Mouse (Mus musculus): ENCODE results near the gene Grm8. TPM values are rescaled to one million over a fixed set of nuclear protein-coding genes. Genes with fewer than 3 reads are reported as not detected.

Grm8 gene
- polyA plus RNA-seq, 1 experiment from 2014 or later, result 3.7 TPM

DNA sequence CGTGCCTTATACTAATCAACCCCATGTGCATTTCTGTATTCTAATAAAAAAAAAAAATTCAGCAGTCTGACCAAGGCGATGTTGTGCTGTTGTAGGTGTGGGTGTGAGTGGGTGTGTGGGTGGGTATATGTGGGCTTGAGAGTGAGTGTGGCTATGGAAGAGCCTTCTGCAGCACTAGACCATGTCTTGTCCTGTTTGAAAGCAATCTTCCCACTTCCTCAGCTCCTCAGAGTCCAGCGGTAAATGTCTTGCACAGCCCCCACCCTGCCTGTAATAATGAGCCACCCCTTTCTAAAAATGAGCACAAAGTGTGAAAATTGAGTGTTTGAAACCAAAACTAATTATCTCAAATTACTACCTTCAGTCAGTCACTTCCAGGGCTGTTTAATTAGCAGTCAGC is 152.4 kb downstream of the Grm8 start:
- ATAC-seq, result no peak
- WGBS, result 91% methylated on average over 3 of the region's 3 CpGs

DNA sequence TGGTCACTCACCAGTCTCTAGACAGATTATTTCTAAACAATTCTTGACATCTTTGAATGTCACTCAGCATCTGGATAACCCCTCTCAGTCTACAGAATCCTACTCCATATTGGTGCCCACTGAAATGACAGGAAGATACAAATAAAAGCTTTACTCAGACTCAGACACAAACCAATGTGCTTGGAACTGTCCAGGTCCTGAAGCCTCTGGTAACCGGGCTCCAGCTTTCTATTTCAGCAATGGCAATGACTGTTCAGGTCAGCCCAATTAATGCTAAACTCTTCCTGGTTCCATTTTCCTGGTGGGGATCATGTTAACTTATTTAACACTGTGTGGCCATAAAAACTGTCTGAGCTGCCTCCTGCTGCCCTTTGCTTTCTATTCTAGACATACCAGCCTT is 153.0 kb downstream of the Grm8 start:
- H3K4me1 ChIP-seq (ENCODE audit: control insufficient read depth, insufficient read depth, low read length), result no peaks in the 10 kb centered on the region
- no peak overlapping the region for H3K4me2 ChIP-seq (ENCODE audit: low read depth, low read length)
- no peaks in the 10 kb centered on the region for H3K36me3 ChIP-seq (ENCODE audit: control insufficient read depth, insufficient read depth, low read length)
- H3K9me3 ChIP-seq (ENCODE audit: control insufficient read depth, low read length), result no peaks in the 10 kb centered on the region
- no peak overlapping the region for H3K9ac ChIP-seq (ENCODE audit: low read depth, low read length)
- no peaks in the 10 kb centered on the region for H3K27me3 ChIP-seq (replicated peaks; ENCODE audit: control insufficient read depth, insufficient read depth, low read length)
- no peak overlapping the region for H3K27ac ChIP-seq (ENCODE audit: low read length)
- no peak overlapping the region for H3K4me3 ChIP-seq (ENCODE audit: low read length)
- 31% methylated on average over 1 of the region's 1 CpGs for WGBS
- ATAC-seq, result no peak

More for the DNA sequence above, 152.4 kb downstream of the Grm8 start:
- no peaks in the 10 kb centered on the region for H3K4me1 ChIP-seq (ENCODE audit: control insufficient read depth, insufficient read depth, low read length)
- no peak overlapping the region for H3K9ac ChIP-seq (ENCODE audit: low read depth, low read length)
- no peaks in the 10 kb centered on the region for H3K9me3 ChIP-seq (ENCODE audit: control insufficient read depth, low read length)
- no peaks in the 10 kb centered on the region for H3K36me3 ChIP-seq (ENCODE audit: control insufficient read depth, insufficient read depth, low read length)
- no peak overlapping the region for H3K27ac ChIP-seq (ENCODE audit: low read length)
- no peaks in the 10 kb centered on the region for H3K27me3 ChIP-seq (replicated peaks; ENCODE audit: control insufficient read depth, insufficient read depth, low read length)
- H3K4me3 ChIP-seq (ENCODE audit: low read length), result no peak overlapping the region
- no peak overlapping the region for H3K4me2 ChIP-seq (ENCODE audit: low read depth, low read length)

DNA sequence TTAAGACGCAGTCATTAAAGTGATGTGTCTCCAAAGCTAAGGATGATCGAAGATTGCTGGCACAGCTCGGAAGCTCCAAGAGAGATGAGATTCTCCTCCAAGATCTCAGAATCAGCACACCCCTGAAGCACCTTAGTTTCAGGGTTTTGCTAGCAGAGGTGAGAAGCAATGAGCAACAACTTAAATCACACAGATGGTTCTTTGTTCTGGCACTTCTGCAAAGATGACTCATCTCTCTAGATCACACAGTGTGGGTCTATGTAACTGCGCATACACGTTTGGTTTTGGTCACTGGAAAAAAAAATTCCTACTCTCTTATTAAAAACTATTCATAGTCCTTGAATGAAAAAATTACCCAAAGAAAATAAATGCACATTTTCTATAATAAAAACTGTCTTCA is 157.6 kb downstream of the Grm8 start:
- H3K9ac ChIP-seq (ENCODE audit: low read depth, low read length), result no peak overlapping the region
- no peaks in the 10 kb centered on the region for H3K4me1 ChIP-seq (ENCODE audit: control insufficient read depth, insufficient read depth, low read length)
- no peak for ATAC-seq
- no peak overlapping the region for H3K27ac ChIP-seq (ENCODE audit: low read length)
- H3K27me3 ChIP-seq (replicated peaks; ENCODE audit: control insufficient read depth, insufficient read depth, low read length), result no peaks in the 10 kb centered on the region
- no peaks in the 10 kb centered on the region for H3K9me3 ChIP-seq (ENCODE audit: control insufficient read depth, low read length)
- no peak overlapping the region for H3K4me2 ChIP-seq (ENCODE audit: low read depth, low read length)
- no peaks in the 10 kb centered on the region for H3K36me3 ChIP-seq (ENCODE audit: control insufficient read depth, insufficient read depth, low read length)
- 90% methylated on average over 5 of the region's 5 CpGs for WGBS
- H3K4me3 ChIP-seq (ENCODE audit: low read length), result no peak overlapping the region

DNA sequence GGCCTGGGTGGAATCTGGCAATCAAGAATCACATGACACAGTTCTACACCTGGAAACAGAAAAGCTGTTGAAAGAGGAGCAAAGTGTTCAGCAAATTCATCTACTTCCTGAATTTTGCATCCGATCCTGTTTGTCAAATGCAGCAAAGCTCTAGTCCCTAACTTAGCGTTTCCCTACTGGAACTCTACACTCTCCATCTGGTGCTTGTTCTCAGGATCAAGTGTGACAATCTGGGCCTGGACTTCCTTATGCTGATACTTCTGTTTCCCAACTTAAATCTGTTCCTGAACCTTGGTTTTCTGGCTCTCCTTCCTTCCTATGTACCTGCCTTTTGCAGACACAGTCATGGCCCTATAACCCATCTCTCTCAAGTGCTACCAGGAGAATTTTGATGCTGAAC is 166.1 kb downstream of the Grm8 start:
- no peak overlapping the region for H3K4me3 ChIP-seq (ENCODE audit: low read length)
- H3K9ac ChIP-seq (ENCODE audit: low read depth, low read length), result no peak overlapping the region
- H3K27ac ChIP-seq (ENCODE audit: low read length), result no peak overlapping the region
- no peaks in the 10 kb centered on the region for H3K27me3 ChIP-seq (replicated peaks; ENCODE audit: control insufficient read depth, insufficient read depth, low read length)
- H3K9me3 ChIP-seq (ENCODE audit: control insufficient read depth, low read length), result no peaks in the 10 kb centered on the region
- no peak overlapping the region for H3K4me2 ChIP-seq (ENCODE audit: low read depth, low read length)
- no peak for ATAC-seq
- H3K4me1 ChIP-seq (ENCODE audit: control insufficient read depth, insufficient read depth, low read length), result no peaks in the 10 kb centered on the region
- WGBS, result 78% methylated on average over 2 of the region's 2 CpGs
- H3K36me3 ChIP-seq (ENCODE audit: control insufficient read depth, insufficient read depth, low read length), result no peaks in the 10 kb centered on the region

DNA sequence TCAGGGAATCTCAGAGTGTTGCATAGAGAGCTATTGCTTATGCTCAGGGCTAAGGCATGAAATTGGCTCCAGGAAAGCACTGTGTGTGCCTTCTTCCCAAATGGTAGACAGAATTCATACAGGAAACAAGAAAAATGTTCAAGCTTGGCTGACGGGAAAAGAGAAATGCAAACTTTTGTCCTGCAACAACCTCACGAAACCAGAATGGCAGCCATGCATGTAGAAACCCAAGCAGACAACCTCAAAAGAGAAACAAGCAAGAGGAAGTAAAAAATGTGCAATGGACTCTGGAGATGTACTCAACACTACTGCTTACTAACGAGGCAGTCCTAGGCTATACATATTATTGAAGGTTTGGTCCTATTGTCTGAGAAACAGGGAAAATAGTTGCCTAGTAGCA is 167.9 kb downstream of the Grm8 start:
- 85% methylated on average over 3 of the region's 3 CpGs for WGBS
- no peaks in the 10 kb centered on the region for H3K36me3 ChIP-seq (ENCODE audit: control insufficient read depth, insufficient read depth, low read length)
- no peaks in the 10 kb centered on the region for H3K27me3 ChIP-seq (replicated peaks; ENCODE audit: control insufficient read depth, insufficient read depth, low read length)
- no peaks in the 10 kb centered on the region for H3K9me3 ChIP-seq (ENCODE audit: control insufficient read depth, low read length)
- H3K4me2 ChIP-seq (ENCODE audit: low read depth, low read length), result no peak overlapping the region
- ATAC-seq, result no peak
- no peak overlapping the region for H3K27ac ChIP-seq (ENCODE audit: low read length)
- H3K9ac ChIP-seq (ENCODE audit: low read depth, low read length), result no peak overlapping the region
- no peaks in the 10 kb centered on the region for H3K4me1 ChIP-seq (ENCODE audit: control insufficient read depth, insufficient read depth, low read length)
- H3K4me3 ChIP-seq (ENCODE audit: low read length), result no peak overlapping the region

DNA sequence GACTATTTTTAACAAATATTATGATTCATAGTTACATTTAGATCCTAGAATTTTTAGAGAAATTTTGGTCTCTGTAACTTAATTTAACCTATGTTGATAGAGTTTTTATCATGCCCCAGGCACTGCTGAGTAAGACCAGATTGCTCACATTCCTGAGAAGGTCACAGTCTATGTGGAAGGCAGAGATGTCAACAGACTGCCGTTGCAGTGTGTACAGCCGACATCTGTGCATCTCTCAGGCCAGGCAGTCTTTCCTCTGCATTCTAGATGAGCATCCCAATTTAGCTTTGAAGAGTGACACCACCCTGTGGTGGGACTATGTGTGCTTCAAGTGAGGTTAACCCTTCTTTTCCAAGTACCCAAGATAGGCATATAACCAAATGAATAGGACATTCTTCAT is 169.7 kb downstream of the Grm8 start:
- no peak for ATAC-seq
- H3K36me3 ChIP-seq (ENCODE audit: control insufficient read depth, insufficient read depth, low read length), result no peaks in the 10 kb centered on the region
- H3K9me3 ChIP-seq (ENCODE audit: control insufficient read depth, low read length), result no peaks in the 10 kb centered on the region
- no peaks in the 10 kb centered on the region for H3K27me3 ChIP-seq (replicated peaks; ENCODE audit: control insufficient read depth, insufficient read depth, low read length)
- no peak overlapping the region for H3K4me2 ChIP-seq (ENCODE audit: low read depth, low read length)
- WGBS, result 28% methylated on average over 2 of the region's 2 CpGs
- no peaks in the 10 kb centered on the region for H3K4me1 ChIP-seq (ENCODE audit: control insufficient read depth, insufficient read depth, low read length)
- H3K9ac ChIP-seq (ENCODE audit: low read depth, low read length), result no peak overlapping the region
- no peak overlapping the region for H3K27ac ChIP-seq (ENCODE audit: low read length)
- no peak overlapping the region for H3K4me3 ChIP-seq (ENCODE audit: low read length)

DNA sequence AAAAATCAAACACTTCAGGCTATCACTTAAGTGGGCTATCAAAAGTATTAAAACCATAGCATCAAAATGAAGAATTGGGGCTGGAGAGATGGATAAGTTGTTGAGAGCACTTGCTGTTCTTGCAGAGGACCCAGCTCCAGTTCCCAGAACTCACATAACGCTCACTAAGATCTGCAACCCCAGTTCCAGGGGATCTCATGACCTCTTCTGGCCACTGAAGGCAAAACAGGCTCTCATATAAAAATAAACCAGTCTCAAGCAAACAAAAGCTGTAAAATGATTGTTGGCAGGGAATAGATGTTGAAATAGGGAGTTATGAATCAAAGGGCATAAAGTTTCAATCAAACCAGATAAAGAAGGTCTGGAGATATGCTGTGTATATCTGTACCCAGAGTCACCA is 171.1 kb downstream of the Grm8 start:
- H3K36me3 ChIP-seq (ENCODE audit: control insufficient read depth, insufficient read depth, low read length), result no peaks in the 10 kb centered on the region
- H3K4me1 ChIP-seq (ENCODE audit: control insufficient read depth, insufficient read depth, low read length), result no peaks in the 10 kb centered on the region
- H3K27ac ChIP-seq (ENCODE audit: low read length), result no peak overlapping the region
- WGBS, result 86% methylated on average over 1 of the region's 1 CpGs
- no peak overlapping the region for H3K9ac ChIP-seq (ENCODE audit: low read depth, low read length)
- no peaks in the 10 kb centered on the region for H3K27me3 ChIP-seq (replicated peaks; ENCODE audit: control insufficient read depth, insufficient read depth, low read length)
- no peak overlapping the region for H3K4me2 ChIP-seq (ENCODE audit: low read depth, low read length)
- H3K9me3 ChIP-seq (ENCODE audit: control insufficient read depth, low read length), result no peaks in the 10 kb centered on the region
- ATAC-seq, result no peak
- H3K4me3 ChIP-seq (ENCODE audit: low read length), result no peak overlapping the region

DNA sequence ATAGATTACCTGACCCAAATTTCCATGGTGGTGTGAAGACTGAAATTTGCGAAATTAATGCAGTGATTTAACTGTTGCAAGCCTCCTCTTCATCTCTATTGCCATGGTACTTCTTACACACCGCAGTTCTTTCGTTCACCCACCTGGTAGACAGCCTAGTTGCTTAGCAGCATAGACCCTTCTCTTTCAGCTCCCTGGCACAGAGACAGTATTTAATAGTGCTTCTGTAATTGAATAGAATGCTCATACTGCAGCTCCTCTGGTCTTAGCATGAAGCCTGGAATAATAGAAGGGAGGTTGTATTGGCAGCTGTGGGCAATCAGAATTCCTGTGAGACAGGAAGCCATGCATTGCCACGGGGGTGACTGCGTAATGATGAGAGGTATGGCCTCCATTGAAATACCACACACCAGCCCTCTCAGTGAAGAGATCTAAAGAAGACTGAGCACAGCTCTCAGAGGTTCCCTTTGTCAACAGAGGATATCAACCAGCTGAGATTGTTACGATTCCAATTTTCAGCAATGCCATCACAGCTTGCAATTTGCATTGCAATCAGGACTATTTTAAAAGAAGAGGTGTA is 178.6 kb downstream of the Grm8 start:
- 83% methylated on average over 6 of the region's 6 CpGs for WGBS

DNA sequence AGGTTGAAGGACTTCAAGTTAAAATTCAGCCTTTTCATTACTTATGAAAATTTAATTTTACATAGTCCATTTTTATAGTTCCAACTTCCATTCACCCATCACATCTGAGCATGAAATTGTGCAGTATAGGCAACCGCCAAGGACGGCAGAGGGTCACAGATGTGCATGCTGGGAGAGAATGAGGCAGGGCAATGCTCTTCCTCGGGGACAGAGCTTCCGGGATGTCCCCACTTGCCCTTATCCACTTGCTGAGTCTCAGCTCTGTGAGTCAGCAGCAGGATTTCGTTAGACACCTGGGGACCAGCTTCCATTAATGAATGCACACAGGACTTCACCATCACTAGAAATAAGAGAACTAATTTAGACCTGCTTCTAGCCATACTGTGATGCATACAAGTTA is 183.5 kb downstream of the Grm8 start:
- ATAC-seq, result no peak
- Histone ChIP-seq H3K9me3 (ENCODE audit: control insufficient read depth, low read length) (no peaks in the 10 kb centered on the region), H3K27me3 (replicated peaks; ENCODE audit: control insufficient read depth, insufficient read depth, low read length) (no peaks in the 10 kb centered on the region), H3K4me3 (ENCODE audit: low read length) (no peak overlapping the region), H3K4me1 (ENCODE audit: control insufficient read depth, insufficient read depth, low read length) (no peaks in the 10 kb centered on the region), H3K4me2 (ENCODE audit: low read depth, low read length) (no peak overlapping the region), H3K9ac (ENCODE audit: low read depth, low read length) (no peak overlapping the region), H3K27ac (ENCODE audit: low read length) (no peak overlapping the region), H3K36me3 (ENCODE audit: control insufficient read depth, insufficient read depth, low read length) (no peaks in the 10 kb centered on the region)
- WGBS, result 84% methylated on average over 5 of the region's 5 CpGs

More for the DNA sequence above, 178.6 kb downstream of the Grm8 start:
- H3K9me3 ChIP-seq (ENCODE audit: control insufficient read depth, low read length), result no peaks in the 10 kb centered on the region
- ATAC-seq, result no peak
- H3K27me3 ChIP-seq (replicated peaks; ENCODE audit: control insufficient read depth, insufficient read depth, low read length), result no peaks in the 10 kb centered on the region
- no peaks in the 10 kb centered on the region for H3K4me1 ChIP-seq (ENCODE audit: control insufficient read depth, insufficient read depth, low read length)
- no peak overlapping the region for H3K4me2 ChIP-seq (ENCODE audit: low read depth, low read length)
- H3K36me3 ChIP-seq (ENCODE audit: control insufficient read depth, insufficient read depth, low read length), result no peaks in the 10 kb centered on the region
- H3K4me3 ChIP-seq (ENCODE audit: low read length), result no peak overlapping the region
- no peak overlapping the region for H3K9ac ChIP-seq (ENCODE audit: low read depth, low read length)
- H3K27ac ChIP-seq (ENCODE audit: low read length), result no peak overlapping the region

DNA sequence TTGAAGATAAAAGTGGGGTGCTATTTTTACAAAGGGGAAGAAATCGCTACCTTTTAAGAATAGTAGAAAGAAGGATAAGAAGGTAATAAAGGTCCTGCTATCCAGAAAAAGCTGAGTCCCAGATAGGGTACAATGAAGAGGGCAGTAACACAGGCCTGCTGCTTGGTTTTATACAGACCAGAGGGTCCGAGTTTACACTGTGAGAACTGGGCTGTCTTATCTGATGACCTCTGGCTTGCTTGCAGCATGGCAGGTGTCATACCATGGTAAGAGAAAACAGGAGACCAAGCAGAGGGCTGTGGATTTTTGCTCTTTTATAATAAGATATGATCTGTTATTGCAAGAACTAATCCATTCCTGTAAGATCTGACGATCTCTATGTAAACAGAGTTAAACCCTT is 206.9 kb downstream of the Grm8 start:
- H3K4me1 ChIP-seq (ENCODE audit: control insufficient read depth, insufficient read depth, low read length), result no peaks in the 10 kb centered on the region
- H3K9me3 ChIP-seq (ENCODE audit: control insufficient read depth, low read length), result no peaks in the 10 kb centered on the region
- WGBS, result 31% methylated on average over 3 of the region's 3 CpGs
- H3K4me3 ChIP-seq (ENCODE audit: low read length), result no peak overlapping the region
- no peak overlapping the region for H3K4me2 ChIP-seq (ENCODE audit: low read depth, low read length)
- H3K27me3 ChIP-seq (replicated peaks; ENCODE audit: control insufficient read depth, insufficient read depth, low read length), result no peaks in the 10 kb centered on the region
- H3K27ac ChIP-seq (ENCODE audit: low read length), result no peak overlapping the region
- no peaks in the 10 kb centered on the region for H3K36me3 ChIP-seq (ENCODE audit: control insufficient read depth, insufficient read depth, low read length)
- no peak overlapping the region for H3K9ac ChIP-seq (ENCODE audit: low read depth, low read length)
- ATAC-seq, result no peak

All from intestine, embryonic 16.5 days (tissue).